Mouse (Mus musculus) lung, embryonic 14.5 days (tissue): ENCODE data around the gene Gm6121. TPM values are rescaled to one million over a fixed set of nuclear protein-coding genes. Genes with fewer than 3 reads are reported as not detected.
"Not testable (repeated sequence)": the region's sequence is repeated elsewhere in the genome, so short reads cannot be mapped to it uniquely, and the experiment has no call there.

ENCODE experiments used
- ATAC-seq: fragments of 200-750 bp; cut with Nextera tagmentation; 2 replicates; pipeline ENCODE4 v1.8.0; 2017; ENCODE audit warnings: mild to moderate bottlenecking, moderate TSS enrichment, moderate library complexity; ENCODE audit not compliant: insufficient read depth
- DNase-seq: peaks from one replicate; pipeline ENCODE4 v3.0.0-alpha.2; 2015
- H3K27ac ChIP-seq: fragments of 300-500 bp; sonication (generic); 2 replicates; pipeline ENCODE4 v1.5.1; 2014; ENCODE audit warnings: low read depth, mild to moderate bottlenecking, moderate library complexity
- H3K27me3 ChIP-seq: fragments of 300-500 bp; sonication (generic); 2 replicates; pipeline ENCODE4 v1.6.1; 2014; ENCODE audit warnings: low read length, control low read depth; ENCODE audit not compliant: insufficient read depth
- H3K36me3 ChIP-seq: fragments of 300-500 bp; sonication (generic); 2 replicates; pipeline ENCODE4 v1.6.1; 2014; ENCODE audit warnings: control low read depth; ENCODE audit not compliant: insufficient read depth
- H3K4me1 ChIP-seq: fragments of 300-500 bp; sonication (generic); 2 replicates; pipeline ENCODE4 v1.6.1; 2014; ENCODE audit warnings: antibody characterized with exemption, control low read depth; ENCODE audit not compliant: insufficient read depth
- H3K4me2 ChIP-seq: fragments of 300-500 bp; sonication (generic); 2 replicates; pipeline ENCODE4 v1.6.1; 2014; ENCODE audit warnings: mild to moderate bottlenecking
- H3K4me3 ChIP-seq: fragments of 300-500 bp; sonication (generic); 2 replicates; pipeline ENCODE4 v1.5.1; 2014; ENCODE audit warnings: low read depth, low read length
- H3K9ac ChIP-seq: fragments of 300-500 bp; sonication (generic); 2 replicates; pipeline ENCODE4 v1.6.1; 2014
- H3K9me3 ChIP-seq: fragments of 300-500 bp; sonication (generic); 2 replicates; pipeline ENCODE4 v1.6.1; 2016; ENCODE audit warnings: low read depth, low read length, control low read depth
- WGBS: fragments of 180-500 bp; shearing (Covaris S2); extraction: QIAGEN DNeasy Blood & Tissue Kit; methylation state at CpG from one replicate; pipeline ENCODE4 v1.1.7; 2014; 5-methylcytosine and 5-hydroxymethylcytosine counted together
- polyA plus RNA-seq: library from polyadenylated mRNA; unstranded; fragments of >200 nt; fragmentation: Nextera tagmentation; extraction: Ambion mirVana; gene quantifications from 2 replicates; pipeline ENCODE4 v1.2.1, GENCODE M21; 2014

Gm6121 gene
- polyA plus RNA-seq = not detected in 2 replicates

- no CpG with 5 or more reads among the region's 5 CpGs for WGBS
- not testable (repeated sequence) for H3K4me2 ChIP-seq
Measured at GRCm38 (mm10) chrX:26935597-26935996, at the start of gene Gm6121. Gene Gm6121, minus strand, starts transcription at chrX:26935697.

More at GRCm38 (mm10) chrX:26935597-26935996, at the start of gene Gm6121:
- H3K27ac ChIP-seq, H3K9me3 ChIP-seq, H3K36me3 ChIP-seq, H3K4me3 ChIP-seq, H3K9ac ChIP-seq, DNase-seq, H3K4me1 ChIP-seq, H3K27me3 ChIP-seq, ATAC-seq: not testable (repeated sequence)

Other genes with a start within 250 kb of the Gm6121 start
- not detected in 2 replicates for gene Gm14525, start 233.1 kb downstream of the Gm6121 start, polyA plus RNA-seq